ENCODE assay signal across 7 mouse cellular contexts in the genomic region with DNA sequence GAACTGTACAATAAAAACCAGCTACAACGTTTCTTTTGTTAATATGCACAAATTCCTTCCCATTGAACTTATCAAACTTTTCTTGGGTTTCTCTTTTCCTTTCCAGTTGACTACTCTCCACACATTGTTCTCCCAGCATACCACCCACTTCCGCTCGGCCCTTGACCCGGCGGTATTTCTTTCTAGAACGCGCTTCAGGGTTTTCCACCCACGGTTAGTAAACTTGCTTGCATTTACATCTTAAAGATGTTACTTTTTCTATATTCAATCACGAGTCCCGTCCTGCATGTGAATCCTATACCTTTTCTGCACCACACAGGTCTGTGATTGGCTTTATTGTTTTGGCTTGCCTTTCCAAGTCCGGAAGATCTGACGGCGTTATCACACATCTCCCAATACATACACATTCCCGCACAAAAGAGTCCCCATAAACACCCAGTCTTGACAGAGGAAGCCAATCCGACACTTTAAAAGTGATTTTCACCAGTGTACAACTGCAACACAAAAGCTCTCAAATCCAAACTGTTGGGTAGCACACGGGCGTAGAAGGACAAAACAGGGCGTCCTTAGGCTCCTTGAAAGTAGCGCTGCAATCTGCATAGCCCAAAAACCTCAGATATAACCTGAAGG. TPM values are rescaled to one million over a fixed set of nuclear protein-coding genes. Genes with fewer than 3 reads are reported as not detected.
DNase-seq lines count a peak whose midpoint lies in the region; ATAC-seq and TF ChIP-seq lines count a peak whose summit lies in the region.

No protein-coding gene starts in this region.

- no peak for TF ChIP-seq CTCF in small intestine, adult 2 months (IDR thresholded peaks at IDR 0.05; ENCODE audit: extremely low read depth, insufficient read length, insufficient replicate concordance, low read depth, low read length)

- H3K9ac ChIP-seq in intestine, embryonic 15.5 days: peak overlapping the region; percentile 93
- peak overlapping the region; percentile 96 for H3K9ac ChIP-seq in limb, embryonic 11.5 days (ENCODE audit: low read length)
- peak overlapping the region; percentile 70 for H3K9ac ChIP-seq in midbrain, embryonic 13.5 days (replicated peaks)

- no peaks in the 10 kb centered on the region for H3K27me3 ChIP-seq in intestine, embryonic 15.5 days (replicated peaks)
- H3K27me3 ChIP-seq in limb, embryonic 11.5 days (ENCODE audit: control insufficient read depth, insufficient read depth, low read length): no peaks in the 10 kb centered on the region
- H3K27me3 ChIP-seq in midbrain, embryonic 13.5 days: no peaks in the 10 kb centered on the region
- H3K27me3 ChIP-seq in small intestine, adult 2 months (ENCODE audit: control insufficient read depth, insufficient read depth, low read length): no peaks in the 10 kb centered on the region

- H3K36me3 ChIP-seq in intestine, embryonic 15.5 days: no peaks in the 10 kb centered on the region
- no peaks in the 10 kb centered on the region for H3K36me3 ChIP-seq in limb, embryonic 11.5 days (ENCODE audit: control insufficient read depth, insufficient read depth, low read length)
- no peaks in the 10 kb centered on the region; the same call in 1 of the 2 replicates for H3K36me3 ChIP-seq in midbrain, embryonic 13.5 days
- H3K36me3 ChIP-seq in small intestine, adult 2 months (ENCODE audit: control insufficient read depth, insufficient read depth, low read length): no peaks in the 10 kb centered on the region

- peak overlapping the region; percentile 66 for H3K4me2 ChIP-seq in intestine, embryonic 15.5 days (replicated peaks)
- peak overlapping the region; percentile 58 for H3K4me2 ChIP-seq in limb, embryonic 11.5 days (ENCODE audit: low read depth, severe bottlenecking)
- H3K4me2 ChIP-seq in midbrain, embryonic 13.5 days (replicated peaks): peak overlapping the region; percentile 64

- TF ChIP-seq POLR2A in small intestine, adult 2 months (IDR thresholded peaks at IDR 0.05; ENCODE audit: low read depth, low read length): no peak

- intact Hi-C loops in gastrocnemius, postnatal 36 days (cut with DNase I): loop anchor here (2.0 to 5.0 kb wide), 2 partner anchors 66 to 77 kb away; partner anchors contain the start of genes Nifk and Tsn

- WGBS in intestine, embryonic 15.5 days: under 1% methylated on average over 19 of the region's 19 CpGs
- WGBS in limb, embryonic 11.5 days: 1% methylated on average over 19 of the region's 19 CpGs
- WGBS in midbrain, embryonic 13.5 days: under 1% methylated on average over 19 of the region's 19 CpGs
- under 1% methylated on average over 19 of the region's 19 CpGs for WGBS in small intestine, adult 2 months

- peak overlapping the region; percentile 76 for H3K4me3 ChIP-seq in intestine, embryonic 15.5 days (replicated peaks)
- peak overlapping the region; percentile 81 for H3K4me3 ChIP-seq in limb, embryonic 11.5 days (ENCODE audit: low read depth, low read length)
- H3K4me3 ChIP-seq in midbrain, embryonic 13.5 days (replicated peaks): peak overlapping the region; percentile 98
- peak overlapping the region; percentile 89 for H3K4me3 ChIP-seq in small intestine, adult 2 months (ENCODE audit: low read depth, low read length)

- DNase-seq in adrenal gland, postnatal 10 days: peak; percentile 84
- DNase-seq in embryo, embryonic 11 days: peak; percentile 85
- DNase-seq in gastrocnemius, postnatal 36 days: peak; percentile 38 to 59
- peak; percentile 78 for DNase-seq in limb, embryonic 11.5 days (ENCODE audit: low spot score)

- no peaks in the 10 kb centered on the region for H3K9me3 ChIP-seq in intestine, embryonic 15.5 days
- no peaks in the 10 kb centered on the region for H3K9me3 ChIP-seq in limb, embryonic 11.5 days (ENCODE audit: control insufficient read depth, low read length)
- H3K9me3 ChIP-seq in midbrain, embryonic 13.5 days: no peaks in the 10 kb centered on the region

- no peaks in the 10 kb centered on the region; the same call in 1 of the 2 replicates for H3K4me1 ChIP-seq in intestine, embryonic 15.5 days (replicated peaks)
- H3K4me1 ChIP-seq in limb, embryonic 11.5 days (ENCODE audit: control insufficient read depth, insufficient read depth, low read length): peaks cover 9% of the 10 kb centered on the region
- peaks cover 33% of the 10 kb centered on the region for H3K4me1 ChIP-seq in midbrain, embryonic 13.5 days (replicated peaks)
- H3K4me1 ChIP-seq in small intestine, adult 2 months (ENCODE audit: control insufficient read depth, insufficient read depth, insufficient read length, low read length): no peaks in the 10 kb centered on the region; the same call in 1 of the 2 replicates

- peak overlapping the region; percentile 86 for H3K27ac ChIP-seq in intestine, embryonic 15.5 days
- H3K27ac ChIP-seq in limb, embryonic 11.5 days (replicated peaks; ENCODE audit: low read depth, low read length): peak overlapping the region; percentile 77
- H3K27ac ChIP-seq in midbrain, embryonic 13.5 days: peak overlapping the region; percentile 97
- peak overlapping the region; percentile 95 for H3K27ac ChIP-seq in small intestine, adult 2 months (ENCODE audit: insufficient read depth, low read depth, low read length)

- peak; percentile 32 for ATAC-seq in intestine, embryonic 15.5 days
- ATAC-seq in limb, embryonic 11.5 days (ENCODE audit: insufficient number of reproducible peaks, low FRiP score, low TSS enrichment, low read depth): no peak; the same call in 1 of the 2 replicates
- ATAC-seq in midbrain, embryonic 13.5 days: peak; percentile 3; the same call in 1 of the 2 replicates

RNA-seq across cellular contexts. Expression of gene Clasp1, which starts 0.6 kb away (rescaled TPM):
- 10 to 100 TPM; 39.7 to 60.7 TPM for total RNA-seq in adrenal gland, postnatal 10 days (2021)
- 10 to 100 TPM; 42.5 to 43.6 TPM for total RNA-seq in gastrocnemius, postnatal 36 days (2021)
- 32.8 and 35.2 TPM in 2 replicates for polyA plus RNA-seq in intestine, embryonic 15.5 days (2015; fragmentation: Nextera tagmentation; extraction: Ambion mirVana)
- 68.8 and 79.6 TPM in 2 replicates for polyA plus RNA-seq in limb, embryonic 11.5 days (2014; fragmentation: Nextera tagmentation; extraction: Ambion mirVana)
- 138 and 146 TPM in 2 replicates for polyA plus RNA-seq in midbrain, embryonic 13.5 days (2015; fragmentation: Nextera tagmentation; extraction: Ambion mirVana)
- polyA plus RNA-seq in small intestine, adult 2 months (2012; rRNA removed): 4.0 and 10.9 TPM in 2 replicates
